ENCODE assay signal across 8 mouse cellular contexts in the genomic region with DNA sequence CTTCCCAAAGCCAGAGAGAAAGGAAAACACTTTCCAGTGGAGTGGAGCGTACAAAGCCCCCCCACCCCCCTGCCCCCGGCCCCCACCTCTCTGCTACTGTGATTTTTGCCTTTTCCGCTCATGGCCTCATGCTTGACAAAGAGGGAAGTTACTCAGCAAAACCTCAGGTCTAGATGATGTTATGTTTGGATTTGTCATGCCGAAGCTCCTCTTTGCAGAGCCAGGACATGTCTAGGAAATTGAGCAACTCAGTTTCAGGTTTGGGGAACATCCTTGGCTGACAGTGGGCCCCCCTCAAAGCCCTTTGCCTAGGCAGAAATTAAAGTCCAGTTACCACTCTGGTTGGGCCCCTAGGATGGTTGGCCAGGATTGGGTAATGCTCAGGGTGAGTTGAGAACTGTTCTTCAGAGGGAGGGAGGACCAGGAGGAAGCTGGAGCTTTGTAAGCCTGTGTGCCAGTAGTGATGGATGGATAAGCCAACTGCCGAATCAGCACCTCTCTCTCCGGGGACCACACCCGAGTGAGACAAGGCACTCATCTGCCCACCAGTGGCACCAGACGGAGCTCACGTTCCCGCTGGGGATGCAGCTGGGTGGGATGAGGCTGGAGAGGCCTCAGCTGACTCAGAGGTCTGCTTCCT. TPM values are rescaled to one million over a fixed set of nuclear protein-coding genes. Genes with fewer than 3 reads are reported as not detected.
DNase-seq lines count a peak whose midpoint lies in the region; ATAC-seq and TF ChIP-seq lines count a peak whose summit lies in the region.

No protein-coding gene starts in this region.

- H3K9ac ChIP-seq in heart, embryonic 11.5 days (ENCODE audit: low read depth, low read length), result no peak overlapping the region
- no peak overlapping the region for H3K9ac ChIP-seq in forebrain, postnatal 0 days

- 47% methylated on average over 10 of the region's 10 CpGs for WGBS in heart, embryonic 11.5 days (ENCODE audit: insufficient replicate concordance)
- WGBS in lung, adult 2 months, result 29% methylated on average over 10 of the region's 10 CpGs
- WGBS in forebrain, postnatal 0 days, result 62% methylated on average over 10 of the region's 10 CpGs

- H3K4me2 ChIP-seq in heart, embryonic 11.5 days, result peak overlapping the region; percentile 58
- H3K4me2 ChIP-seq in forebrain, postnatal 0 days (ENCODE audit: low read depth), result no peak overlapping the region

- peak overlapping the region; percentile 40; the same call in 1 of the 2 replicates for H3K4me3 ChIP-seq in heart, embryonic 11.5 days (ENCODE audit: low read depth, low read length)
- H3K4me3 ChIP-seq in lung, adult 2 months (replicated peaks; ENCODE audit: extremely low read depth, low read depth, low read length), result peak overlapping the region; percentile 6
- no peak overlapping the region for H3K4me3 ChIP-seq in forebrain, postnatal 0 days (ENCODE audit: low read depth, low read length)

- peaks cover 10% of the 10 kb centered on the region for H3K36me3 ChIP-seq in heart, embryonic 11.5 days (ENCODE audit: control insufficient read depth, insufficient read depth, low read length)
- peaks cover 7% of the 10 kb centered on the region for H3K36me3 ChIP-seq in forebrain, postnatal 0 days (ENCODE audit: insufficient read depth)

- no peaks in the 10 kb centered on the region for H3K27me3 ChIP-seq in heart, embryonic 11.5 days (ENCODE audit: control insufficient read depth, insufficient read depth, low read length)
- no peaks in the 10 kb centered on the region for H3K27me3 ChIP-seq in forebrain, postnatal 0 days (ENCODE audit: insufficient read depth, low read length)

- H3K27ac ChIP-seq in heart, embryonic 11.5 days (ENCODE audit: low read depth, low read length), result no peak overlapping the region
- no peak overlapping the region for H3K27ac ChIP-seq in forebrain, postnatal 0 days (ENCODE audit: low read depth, low read length)

- ATAC-seq in heart, embryonic 11.5 days (replicated peaks; ENCODE audit: insufficient number of reproducible peaks, low FRiP score, low TSS enrichment), result no peak
- ATAC-seq in forebrain, postnatal 0 days, result no peak

- peaks cover 20% of the 10 kb centered on the region for H3K4me1 ChIP-seq in heart, embryonic 11.5 days (ENCODE audit: control insufficient read depth, insufficient read depth, low read length)
- no peaks in the 10 kb centered on the region for H3K4me1 ChIP-seq in lung, adult 2 months (ENCODE audit: control insufficient read depth, insufficient read depth, low read length)
- H3K4me1 ChIP-seq in forebrain, postnatal 0 days (ENCODE audit: insufficient read depth), result no peaks in the 10 kb centered on the region

- TF ChIP-seq CTCF in lung, adult 2 months (IDR thresholded peaks at IDR 0.05; ENCODE audit: insufficient read depth, low read length), result no peak
- TF ChIP-seq CTCF in forebrain, postnatal 0 days (IDR thresholded peaks at IDR 0.05; ENCODE audit: low read depth), result no peak

- no peaks in the 10 kb centered on the region for H3K9me3 ChIP-seq in heart, embryonic 11.5 days (replicated peaks; ENCODE audit: control insufficient read depth, low read length)
- H3K9me3 ChIP-seq in forebrain, postnatal 0 days (ENCODE audit: low read length), result no peaks in the 10 kb centered on the region

- DNase-seq in adrenal gland, postnatal 36 days, result peak; percentile 29 to 36
- no peak for DNase-seq in adrenal gland, adult 8-10 months
- peak; percentile 50 for DNase-seq in 3134 (ENCODE audit: extremely low read depth, insufficient read length, low spot score)
- DNase-seq in lung, adult 2 months, result no peak
- DNase-seq in thymus, postnatal 10 days (ENCODE audit: low spot score in 2 of 2), result no peak
- no peak for DNase-seq in layer of hippocampus, adult 9-11 months
- DNase-seq in forebrain, postnatal 0 days, result no peak

- 0 out of 2 replicates have a peak, but pooled peaks have one; percentile 29 for TF ChIP-seq POLR2A in lung, adult 2 months (IDR thresholded peaks at IDR 0.05; ENCODE audit: borderline replicate concordance, extremely low read depth, low read depth, low read length)

RNA-seq across cellular contexts. Expression of a gene that starts 2.3 kb away (rescaled TPM):
- 10 to 100 TPM; 61.7 to 88.5 TPM for total RNA-seq in adrenal gland, postnatal 36 days (2021)
- total RNA-seq in adrenal gland, adult 8-10 months (2022), result 100 to 1,000 TPM in 2 of 4 experiments, 10 to 100 TPM in 2; 75.8 to 142 (median 116) TPM
- polyA plus RNA-seq in heart, embryonic 11.5 days (2014; fragmentation: Nextera tagmentation; extraction: Ambion mirVana), result 35.9 and 40.4 TPM in 2 replicates
- polyA plus RNA-seq in lung, adult 2 months (2012; rRNA removed), result 114 and 136 TPM in 2 replicates
- 21.9 and 23.3 TPM in 2 replicates for total RNA-seq in forebrain, postnatal 0 days (2014; rRNA removed)
- 7.7 and 11.4 TPM in 2 replicates for polyA plus RNA-seq in forebrain, postnatal 0 days (2015; fragmentation: Nextera tagmentation; extraction: Ambion mirVana)

RNA-seq across cellular contexts. Expression of a gene that starts 35.3 kb away (rescaled TPM):
- 10 to 100 TPM; 24.0 to 29.3 TPM for total RNA-seq in adrenal gland, postnatal 36 days (2021)
- total RNA-seq in adrenal gland, adult 8-10 months (2022), result 10 to 100 TPM; 25.6 to 41.4 (median 36.6) TPM
- 342 and 344 TPM in 2 replicates for polyA plus RNA-seq in heart, embryonic 11.5 days (2014; fragmentation: Nextera tagmentation; extraction: Ambion mirVana)
- 147 and 266 TPM in 2 replicates for polyA plus RNA-seq in lung, adult 2 months (2012; rRNA removed)
- total RNA-seq in forebrain, postnatal 0 days (2014; rRNA removed), result 65.8 and 80.3 TPM in 2 replicates
- polyA plus RNA-seq in forebrain, postnatal 0 days (2015; fragmentation: Nextera tagmentation; extraction: Ambion mirVana), result 104 and 107 TPM in 2 replicates

RNA-seq across cellular contexts. Expression of a gene that starts 37.4 kb away (rescaled TPM):
- 10 to 100 TPM; 50.5 to 85.0 TPM for total RNA-seq in adrenal gland, postnatal 36 days (2021)
- 100 to 1,000 TPM in 1 of 4 experiments, 10 to 100 TPM in 3; 67.6 to 109 (median 75.0) TPM for total RNA-seq in adrenal gland, adult 8-10 months (2022)
- polyA plus RNA-seq in heart, embryonic 11.5 days (2014; fragmentation: Nextera tagmentation; extraction: Ambion mirVana), result 64.5 and 70.0 TPM in 2 replicates
- polyA plus RNA-seq in lung, adult 2 months (2012; rRNA removed), result 58.1 and 70.0 TPM in 2 replicates
- 9.9 and 16.6 TPM in 2 replicates for total RNA-seq in forebrain, postnatal 0 days (2014; rRNA removed)
- polyA plus RNA-seq in forebrain, postnatal 0 days (2015; fragmentation: Nextera tagmentation; extraction: Ambion mirVana), result 49.1 and 82.7 TPM in 2 replicates

RNA-seq across cellular contexts. Expression of a gene that starts 42.0 kb away (rescaled TPM):
- 1 to 10 TPM in 1 of 2 experiments, under 1 TPM in 1; 0.76 to 1.5 TPM for total RNA-seq in adrenal gland, postnatal 36 days (2021)
- total RNA-seq in adrenal gland, adult 8-10 months (2022), result 1 to 10 TPM; 1.1 to 3.3 (median 1.9) TPM
- 3,123 and 3,177 TPM in 2 replicates for polyA plus RNA-seq in heart, embryonic 11.5 days (2014; fragmentation: Nextera tagmentation; extraction: Ambion mirVana)
- 25.4 and 32.2 TPM in 2 replicates for polyA plus RNA-seq in lung, adult 2 months (2012; rRNA removed)
- total RNA-seq in forebrain, postnatal 0 days (2014; rRNA removed), result 1.2 and 2.4 TPM in 2 replicates
- polyA plus RNA-seq in forebrain, postnatal 0 days (2015; fragmentation: Nextera tagmentation; extraction: Ambion mirVana), result 2.4 and 3.0 TPM in 2 replicates

RNA-seq across cellular contexts. Expression of a gene that starts 50.6 kb away (rescaled TPM):
- 100 to 1,000 TPM; 265 to 294 TPM for total RNA-seq in adrenal gland, postnatal 36 days (2021)
- total RNA-seq in adrenal gland, adult 8-10 months (2022), result 100 to 1,000 TPM; 331 to 526 (median 414) TPM
- 286 and 325 TPM in 2 replicates for polyA plus RNA-seq in heart, embryonic 11.5 days (2014; fragmentation: Nextera tagmentation; extraction: Ambion mirVana)
- 412 and 458 TPM in 2 replicates for polyA plus RNA-seq in lung, adult 2 months (2012; rRNA removed)
- 211 and 300 TPM in 2 replicates for total RNA-seq in forebrain, postnatal 0 days (2014; rRNA removed)
- polyA plus RNA-seq in forebrain, postnatal 0 days (2015; fragmentation: Nextera tagmentation; extraction: Ambion mirVana), result 148 and 199 TPM in 2 replicates

Comparison
In these comparisons a context has a peak if more than half of its experiments do, and no peak if none do; other contexts are left out.
1. DNase-seq: peak in adrenal gland, postnatal 36 days (2 of 2) and 3134 (single experiment); none in adrenal gland, adult 8-10 months (single experiment), lung, adult 2 months (single experiment), thymus, postnatal 10 days (0 of 2), layer of hippocampus, adult 9-11 months (single experiment) and forebrain, postnatal 0 days (single experiment).